Mouse (Mus musculus): ENCODE measurements around the gene Krtcap3.
A peak's percentile ranks its signal among the peaks of the same experiment; 100 is the strongest.

The Krtcap3 gene

GRCm38 (mm10) chr5:31252795-31253545 lies 1.5 kb downstream of the Krtcap3 start:
- DNase-seq (ENCODE audit: low read depth, low spot score), result no peak

DNA sequence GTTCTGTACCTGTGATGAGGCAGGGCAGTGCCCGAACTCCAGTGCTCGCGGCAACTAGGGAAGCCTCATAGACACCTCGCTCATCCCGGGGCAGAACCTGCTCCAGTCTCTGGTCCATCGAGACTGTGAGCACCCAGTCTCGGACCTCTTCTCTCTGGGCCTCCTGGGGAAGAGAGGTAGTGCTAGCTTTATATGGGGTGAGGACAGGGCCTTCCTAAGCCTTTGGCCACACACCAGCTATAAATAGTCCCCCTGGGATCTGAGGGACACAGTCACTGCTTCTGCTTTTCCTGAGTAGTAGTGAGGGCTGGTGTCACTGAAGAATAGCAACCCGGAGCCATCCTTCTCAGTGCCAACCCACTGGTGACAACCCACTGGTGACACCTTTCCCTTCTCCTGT lies 2.3 kb downstream of the Krtcap3 start:
- no peak for DNase-seq (ENCODE audit: low read depth, low spot score)

DNA sequence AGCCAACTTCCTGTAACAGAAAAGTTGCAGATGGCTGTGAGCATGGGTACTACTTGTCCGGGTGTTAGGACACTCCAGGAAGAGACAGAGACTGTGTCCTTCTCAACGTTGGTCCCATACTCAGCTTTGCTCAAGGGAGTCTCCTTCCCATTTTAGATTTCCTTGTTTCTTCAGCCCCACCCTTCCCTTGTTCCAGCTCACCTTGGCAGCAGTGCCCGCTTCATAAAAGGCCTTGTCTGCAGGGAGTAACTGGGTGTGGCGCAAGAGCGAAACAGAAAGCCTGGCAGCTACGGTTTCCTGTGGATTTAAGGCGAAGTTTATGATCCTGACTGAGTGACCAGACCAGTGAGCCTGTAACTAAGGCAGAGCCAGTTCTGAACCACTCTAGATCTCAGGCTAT lies 3.0 kb downstream of the Krtcap3 start:
- no peak for DNase-seq (ENCODE audit: low read depth, low spot score)

- DNase-seq (ENCODE audit: low read depth, low spot score), result no peak
These were observed 3.4 kb downstream of the Krtcap3 start for GRCm38 (mm10) chr5:31254901-31255300.

DNA sequence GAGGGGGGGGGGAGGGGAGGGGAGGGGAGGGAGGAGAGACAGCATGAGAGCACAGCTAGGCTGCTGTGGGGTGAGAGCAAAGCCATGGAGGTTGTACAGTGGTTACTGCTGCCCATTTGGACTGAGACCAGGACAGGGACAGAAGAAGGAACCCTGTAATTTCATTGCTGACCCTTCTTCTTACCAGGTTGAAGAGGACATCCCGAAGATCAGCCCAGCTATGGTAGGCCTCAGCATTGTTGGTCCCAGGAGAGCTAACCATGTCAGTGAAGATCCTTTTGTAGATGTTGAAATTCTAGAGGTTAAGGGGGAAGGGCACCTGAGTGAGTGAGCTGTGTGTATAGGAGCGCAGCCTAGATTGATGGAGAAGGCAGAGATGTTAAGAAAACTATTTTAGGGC lies 3.9 kb downstream of the Krtcap3 start:
- no peak for DNase-seq (ENCODE audit: low read depth, low spot score)

DNA sequence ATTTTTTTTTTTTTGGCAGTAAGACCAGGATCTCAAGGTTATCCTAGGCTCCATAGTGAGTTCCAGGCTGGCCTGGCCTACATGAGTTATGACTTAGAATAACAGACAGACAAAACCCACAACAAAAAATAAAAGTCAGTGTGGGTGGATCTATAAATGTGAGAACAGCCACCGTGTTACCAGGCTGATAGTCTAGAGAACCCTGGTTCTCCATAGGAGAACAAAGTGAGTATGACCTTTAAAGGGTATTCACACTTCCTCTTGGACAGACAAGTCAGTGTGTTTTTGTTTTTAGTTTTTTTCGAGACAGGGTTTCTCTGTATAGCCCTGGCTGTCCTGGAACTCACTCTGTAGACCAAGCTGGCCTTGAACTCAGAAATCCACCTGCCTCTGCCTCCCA lies 4.5 kb downstream of the Krtcap3 start:
- peak; percentile 31 for DNase-seq (ENCODE audit: low read depth, low spot score)

DNA sequence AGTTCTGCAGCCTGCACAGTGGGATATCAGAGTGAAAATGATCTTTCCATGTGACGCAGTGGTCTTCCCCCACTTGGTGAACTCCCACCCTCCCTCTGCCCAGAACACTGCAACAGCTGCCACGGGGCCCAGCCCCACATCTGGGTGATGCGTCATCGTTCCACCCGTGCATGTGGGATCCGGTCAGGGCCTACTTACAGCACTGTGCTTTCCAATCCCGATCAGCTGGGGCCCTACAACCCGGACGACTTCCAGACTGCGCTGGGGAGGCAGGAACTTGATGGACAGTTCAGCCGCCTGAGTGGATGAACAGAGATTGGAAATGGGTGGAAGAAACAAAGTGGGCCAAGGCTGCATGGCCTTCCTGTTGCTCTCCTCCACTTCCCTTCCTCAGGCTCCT lies 6.1 kb downstream of the Krtcap3 start:
- DNase-seq (ENCODE audit: low read depth, low spot score), result no peak

DNA sequence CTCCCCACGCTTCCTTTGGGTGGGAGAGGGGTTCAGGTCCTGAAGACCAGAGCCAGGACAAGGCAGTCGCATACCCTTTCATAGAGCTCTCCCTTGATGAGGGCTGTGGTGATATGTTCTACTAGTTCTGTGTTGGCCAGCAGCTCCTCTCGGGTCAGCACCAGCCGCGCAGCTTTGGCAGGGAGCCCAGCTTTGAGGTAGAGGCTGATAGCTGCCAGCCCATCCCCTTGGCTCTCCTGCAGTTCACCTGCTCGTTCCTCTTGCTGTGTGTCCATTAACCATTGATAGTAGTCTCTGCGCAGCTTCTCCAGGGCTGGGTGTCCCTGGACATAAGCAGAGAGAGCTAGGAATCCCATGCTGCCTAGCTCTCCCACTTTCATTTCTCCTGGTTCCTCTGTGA lies 14.6 kb downstream of the Krtcap3 start:
- no peak for DNase-seq (ENCODE audit: low read depth, low spot score)

DNA sequence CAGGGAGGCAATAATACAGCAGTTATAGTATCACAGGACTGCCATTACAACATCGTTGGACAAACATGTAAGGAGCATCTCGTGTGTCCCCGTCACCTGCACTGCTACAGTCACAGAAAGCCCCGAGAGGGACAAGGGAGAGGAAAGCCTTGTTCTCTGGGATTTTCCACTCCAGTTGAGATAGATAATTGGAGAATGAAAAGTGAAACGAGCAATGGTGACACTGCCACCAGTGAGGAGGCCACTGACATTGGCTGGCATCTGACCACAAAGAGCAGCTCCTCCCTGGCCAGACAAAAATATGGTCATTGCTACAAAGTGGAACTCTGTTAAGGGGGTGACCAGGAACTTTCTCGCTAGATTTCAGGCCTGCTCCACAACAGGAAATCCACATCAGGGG lies 16.2 kb downstream of the Krtcap3 start:
- DNase-seq (ENCODE audit: low read depth, low spot score), result no peak

DNA sequence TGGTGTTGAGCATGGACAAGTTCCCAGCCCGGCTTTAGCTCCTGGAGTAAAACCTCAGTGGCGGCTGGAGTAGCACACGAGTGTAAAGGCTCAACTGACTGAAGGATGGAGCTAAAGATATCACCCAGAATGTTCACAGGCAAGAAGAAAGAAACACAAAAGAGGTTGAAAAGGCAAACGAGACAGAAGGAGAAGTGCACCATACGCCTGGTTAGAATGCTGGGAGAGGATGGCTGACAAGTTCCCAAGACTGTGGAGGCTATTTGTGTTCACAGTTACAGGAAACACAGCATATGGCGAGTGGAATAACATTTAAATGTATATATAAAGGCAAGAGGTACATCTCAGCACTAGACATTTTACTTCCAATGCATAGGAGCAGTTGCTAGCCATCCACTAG lies 21.5 kb downstream of the Krtcap3 start:
- no peak for DNase-seq (ENCODE audit: low read depth, low spot score)

- peak; percentile 47 for DNase-seq (ENCODE audit: low read depth, low spot score)
These were observed 27.9 kb downstream of the Krtcap3 start for GRCm38 (mm10) chr5:31279245-31279988.

- DNase-seq (ENCODE audit: low read depth, low spot score), result peak; percentile 13
These were observed 36.7 kb downstream of the Krtcap3 start for GRCm38 (mm10) chr5:31288225-31288624.

GRCm38 (mm10) chr5:31288655-31289054 lies 37.2 kb downstream of the Krtcap3 start:
- DNase-seq (ENCODE audit: low read depth, low spot score), result peak; percentile 20

- peak; percentile 28 for DNase-seq (ENCODE audit: low read depth, low spot score)
These were observed 38.2 kb downstream of the Krtcap3 start for GRCm38 (mm10) chr5:31289626-31290230.

GRCm38 (mm10) chr5:31290521-31291360 lies 39.2 kb downstream of the Krtcap3 start, which contains the start of gene Ift172:
Ift172 (minus strand) TSS chr5:31291116.
- peak; percentile 100 for DNase-seq (ENCODE audit: low read depth, low spot score)

- DNase-seq (ENCODE audit: low read depth, low spot score), result no peak
These were observed 39.8 kb downstream of the Krtcap3 start for GRCm38 (mm10) chr5:31291361-31291688.

- DNase-seq (ENCODE audit: low read depth, low spot score), result no peak
These were observed 43.6 kb downstream of the Krtcap3 start for GRCm38 (mm10) chr5:31294964-31295605.

GRCm38 (mm10) chr5:31295606-31296141 lies 44.2 kb downstream of the Krtcap3 start, which contains the start of gene Fndc4:
Fndc4 (minus strand) TSS chr5:31296080.
- peak; percentile 43 for DNase-seq (ENCODE audit: low read depth, low spot score)

- no peak for DNase-seq (ENCODE audit: low read depth, low spot score)
These were observed 45.7 kb downstream of the Krtcap3 start, which contains the start of gene Gckr for GRCm38 (mm10) chr5:31297047-31297757. Gckr (plus strand) TSS chr5:31297443.

DNA sequence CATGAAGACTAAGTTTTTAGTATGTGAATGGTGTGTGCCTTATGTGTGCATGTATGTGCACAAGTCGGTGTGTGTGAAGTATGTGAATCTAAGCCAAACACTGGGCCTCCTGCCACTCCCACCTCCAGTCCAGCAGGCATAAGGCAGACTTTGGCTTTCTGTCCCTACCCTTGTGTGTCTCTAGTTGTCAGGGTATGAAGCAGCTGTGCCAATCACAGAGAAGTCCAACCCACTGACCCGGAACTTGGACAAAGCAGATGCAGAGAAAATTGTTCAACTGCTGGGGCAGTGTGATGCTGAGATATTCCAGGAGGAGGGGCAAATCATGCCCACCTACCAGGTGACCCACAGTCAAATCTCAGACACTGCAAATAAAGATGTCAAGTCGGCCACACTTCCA lies 46.5 kb downstream of the Krtcap3 start:
- no peak for DNase-seq (ENCODE audit: low read depth, low spot score)

All from CD4-positive, CD25-positive, alpha-beta regulatory T cell, adult 2 months (primary cell).